Mouse (Mus musculus) MEL (cell line): Measurements from ENCODE around the gene Klk8. TPM values are rescaled to one million over a fixed set of nuclear protein-coding genes. Genes with fewer than 3 reads are reported as not detected.

Experiments used
- DNase-seq: peaks from one replicate; pipeline ENCODE4 v3.0.0; 2011; ENCODE audit warnings: low read depth, low spot score
- H3K27ac ChIP-seq: 2 replicates; pipeline ENCODE4 v1.5.1; 2012; ENCODE audit warnings: low read depth, mild to moderate bottlenecking, control low read depth, low read length, moderate library complexity; ENCODE audit not compliant: control insufficient read depth
- H3K27me3 ChIP-seq, 2 experiments: fragments of 150-350 bp in 1 of 2; sonication (generic) in 1 of 2; 2 replicates each; pipeline ENCODE4 v1.6.1; 2012; ENCODE audit warnings: low read length in 2 of 2, mild to moderate bottlenecking in 2 of 2, improper control_type of control experiment in 1 of 2, moderate library complexity in 1 of 2; ENCODE audit not compliant: insufficient read depth in 2 of 2, control insufficient read depth in 1 of 2
- H3K36me3 ChIP-seq, 2 experiments: 2 replicates each; pipeline ENCODE4 v1.6.1; 2012 to 2014; ENCODE audit warnings: low read length in 2 of 2, improper control_type of control experiment in 1 of 2, inconsistent platforms in 1 of 2, mild to moderate bottlenecking in 1 of 2; ENCODE audit not compliant: insufficient read depth in 2 of 2, control insufficient read depth in 1 of 2
- H3K4me1 ChIP-seq, 2 experiments: fragments of 150-350 bp in 1 of 2; sonication (generic) in 1 of 2; 2 replicates each; pipeline ENCODE4 v1.6.1; 2012; ENCODE audit warnings: low read length in 2 of 2, improper control_type of control experiment in 1 of 2, mild to moderate bottlenecking in 1 of 2; ENCODE audit not compliant: insufficient read depth in 2 of 2, control insufficient read depth in 1 of 2
- H3K4me3 ChIP-seq, 2 experiments: fragments of 150-350 bp in 1 of 2; sonication (generic) in 1 of 2; 2 replicates each; pipeline ENCODE4 v1.5.1; 2012; ENCODE audit warnings: low read depth in 2 of 2, low read length in 2 of 2, mild to moderate bottlenecking in 2 of 2, moderate library complexity in 2 of 2, control low read depth in 1 of 2, improper control_type of control experiment in 1 of 2; ENCODE audit not compliant: control insufficient read depth in 1 of 2, insufficient read depth in 1 of 2
- H3K79me2 ChIP-seq: 2 replicates; pipeline ENCODE4 v1.6.1; 2012; ENCODE audit warnings: mild to moderate bottlenecking, low read length, moderate library complexity; ENCODE audit not compliant: control insufficient read depth, poor library complexity, insufficient read depth
- H3K9ac ChIP-seq: 2 replicates; pipeline ENCODE4 v1.6.1; 2012; ENCODE audit warnings: low read depth, mild to moderate bottlenecking, control low read depth, low read length, moderate library complexity; ENCODE audit not compliant: control insufficient read depth, poor library complexity, severe bottlenecking
- H3K9me3 ChIP-seq: fragments of 150-350 bp; sonication (generic); replicated peaks from 2 replicates; pipeline ENCODE4 v1.6.1; 2012; ENCODE audit warnings: mild to moderate bottlenecking, low read length, improper control_type of control experiment, moderate library complexity; ENCODE audit not compliant: insufficient read depth
- CHD2 ChIP-seq: IDR thresholded peaks from 2 replicates; pipeline ENCODE4 v1.6.1; 2011; ENCODE audit warnings: low read length, improper control_type of control experiment
- CTCF ChIP-seq, 3 experiments: IDR thresholded peaks in 2 of 3; conservative IDR thresholded peaks in 1 of 3; 2 replicates each; pipeline ENCODE4 v1.5.1; 2011 to 2012; ENCODE audit warnings: low read length in 3 of 3, low read depth in 2 of 3, mild to moderate bottlenecking in 2 of 3, improper control_type of control experiment in 1 of 3, inconsistent platforms in 1 of 3, mixed read lengths in 1 of 3, moderate library complexity in 1 of 3; ENCODE audit not compliant: control insufficient read depth in 1 of 3, insufficient read depth in 1 of 3, poor library complexity in 1 of 3, severe bottlenecking in 1 of 3
- ELF1 ChIP-seq: IDR thresholded peaks from 2 replicates; pipeline ENCODE4 v1.6.1; 2014; ENCODE audit warnings: low read depth, mild to moderate bottlenecking, inconsistent platforms, low read length, improper control_type of control experiment, moderate library complexity
- EP300 ChIP-seq, 2 experiments: IDR thresholded peaks; 2 replicates each; pipeline ENCODE4 v1.6.1; 2011; ENCODE audit warnings: improper control_type of control experiment in 2 of 2, low read length in 2 of 2, low read depth in 1 of 2, mild to moderate bottlenecking in 1 of 2
- ETS1 ChIP-seq: IDR thresholded peaks from 2 replicates; pipeline ENCODE4 v1.6.1; 2012; ENCODE audit warnings: low read depth, mild to moderate bottlenecking, inconsistent platforms, low read length, improper control_type of control experiment, moderate library complexity
- GATA1 ChIP-seq: IDR thresholded peaks from 2 replicates; pipeline ENCODE4 v1.6.1; 2011; ENCODE audit warnings: low read depth, low read length, improper control_type of control experiment
- HCFC1 ChIP-seq: IDR thresholded peaks from 2 replicates; pipeline ENCODE4 v1.6.1; 2012; ENCODE audit warnings: low read depth, mild to moderate bottlenecking, inconsistent platforms, low read length, improper control_type of control experiment, moderate library complexity
- JUND ChIP-seq: IDR thresholded peaks from 2 replicates; pipeline ENCODE4 v1.6.1; 2011; ENCODE audit warnings: low read depth, mild to moderate bottlenecking, improper control_type of control experiment, low read length
- KAT2A ChIP-seq: conservative IDR thresholded peaks from 2 replicates; pipeline ENCODE4 v1.6.1; 2012; ENCODE audit warnings: low read depth, low read length, improper control_type of control experiment, inconsistent platforms
- MAZ ChIP-seq: IDR thresholded peaks from 2 replicates; pipeline ENCODE4 v1.6.1; 2012; ENCODE audit warnings: low read depth, mild to moderate bottlenecking, inconsistent platforms, low read length, improper control_type of control experiment
- MEF2A ChIP-seq: IDR thresholded peaks from 2 replicates; pipeline ENCODE4 v1.6.1; 2014; ENCODE audit warnings: low read depth, mild to moderate bottlenecking, inconsistent platforms, low read length, improper control_type of control experiment; ENCODE audit not compliant: poor library complexity, insufficient replicate concordance, severe bottlenecking; ENCODE audit errors: extremely low read depth
- NRF1 ChIP-seq: IDR thresholded peaks from 2 replicates; pipeline ENCODE4 v1.6.1; 2014; ENCODE audit warnings: low read depth, mild to moderate bottlenecking, inconsistent platforms, low read length, improper control_type of control experiment, moderate library complexity; ENCODE audit not compliant: poor library complexity, insufficient read depth, severe bottlenecking
- POLR2A ChIP-seq, 2 experiments: IDR thresholded peaks; 2 replicates each; pipeline ENCODE4 v1.6.1; 2011 to 2012; ENCODE audit warnings: low read length in 2 of 2, mild to moderate bottlenecking in 2 of 2, control low read depth in 1 of 2, improper control_type of control experiment in 1 of 2, low read depth in 1 of 2, moderate library complexity in 1 of 2; ENCODE audit not compliant: control insufficient read depth in 1 of 2, insufficient read depth in 1 of 2, poor library complexity in 1 of 2
- POLR2AphosphoS2 ChIP-seq: IDR thresholded peaks from 2 replicates; pipeline ENCODE4 v1.6.1; 2011; ENCODE audit warnings: low read length, improper control_type of control experiment
- RAD21 ChIP-seq: IDR thresholded peaks from 2 replicates; pipeline ENCODE4 v1.6.1; 2011; ENCODE audit warnings: mild to moderate bottlenecking, low read depth, low read length, improper control_type of control experiment
- SIN3A ChIP-seq: IDR thresholded peaks from 2 replicates; pipeline ENCODE4 v1.6.1; 2012; ENCODE audit warnings: low read length, improper control_type of control experiment, inconsistent platforms
- SMC3 ChIP-seq: IDR thresholded peaks from 2 replicates; pipeline ENCODE4 v1.6.1; 2011; ENCODE audit warnings: low read depth, low read length, improper control_type of control experiment
- TBP ChIP-seq: IDR thresholded peaks from 2 replicates; pipeline ENCODE4 v1.8.0; 2011; ENCODE audit warnings: low read depth, low read length, improper control_type of control experiment
- UBTF ChIP-seq: IDR thresholded peaks from 2 replicates; pipeline ENCODE4 v1.6.1; 2012; ENCODE audit warnings: low read depth, mild to moderate bottlenecking, inconsistent platforms, low read length, improper control_type of control experiment, moderate library complexity, borderline replicate concordance; ENCODE audit not compliant: insufficient read depth
- USF2 ChIP-seq, 2 experiments: IDR thresholded peaks; 2 replicates each; pipeline ENCODE4 v1.6.1; 2011 to 2012; ENCODE audit warnings: improper control_type of control experiment in 2 of 2, low read length in 2 of 2, borderline replicate concordance in 1 of 2, inconsistent platforms in 1 of 2, low read depth in 1 of 2, mild to moderate bottlenecking in 1 of 2; ENCODE audit not compliant: insufficient read depth in 1 of 2
- ZMIZ1 ChIP-seq: IDR thresholded peaks from 2 replicates; pipeline ENCODE4 v1.6.1; 2012; ENCODE audit warnings: low read depth, mild to moderate bottlenecking, inconsistent platforms, low read length, improper control_type of control experiment, moderate library complexity
- polyA plus RNA-seq, 2 experiments: library from polyadenylated mRNA; stranded (reverse) in 1 of 2; unstranded in 1 of 2; fragments of >175 nt in 1 of 2; fragments of >200 nt in 1 of 2; gene quantifications; 2 replicates each; pipeline versions ENCODE4 v1.2.1 to v1.2.4; 2012; ENCODE audit warnings: low replicate concordance in 2 of 2, low read depth in 1 of 2; ENCODE audit not compliant: insufficient read length in 2 of 2, insufficient read depth in 1 of 2, missing spikeins in 1 of 2
- total RNA-seq: library from RNA; depleted of rRNA; stranded (reverse); fragments of 300-350 nt; gene quantifications from 2 replicates; pipeline ENCODE4 v1.2.3, GENCODE M21; 2012

Klk8 gene
- total and polyA plus RNA-seq, 3 experiments: not detected

GRCm38 (mm10) chr7:43782275-43783265, 14.8 kb upstream of the Klk8 start:
- Histone ChIP-seq H3K4me3 (no peak overlapping the region), H3K27me3 (no peaks in the 10 kb centered on the region; a peak in 1 of 4 replicates)
- TF ChIP-seq KAT2A: no peak
- peak in 1 of 3 experiments; percentile 23; a peak in 1 of 6 replicates for TF ChIP-seq CTCF (IDR thresholded peaks at IDR 0.05 in 2 of 3, conservative IDR thresholded peaks at IDR 0.05 in 1 of 3; ENCODE audit: control insufficient read depth in 1 of 3, insufficient read depth in 1 of 3, low read depth in 2 of 3, low read length in 3 of 3, poor library complexity in 1 of 3, severe bottlenecking in 1 of 3)
- TF ChIP-seq, all 39 proteins: peak for 1
- no peaks in the 10 kb centered on the region for H3K79me2 ChIP-seq
- H3K9ac ChIP-seq: no peak overlapping the region
- H3K4me1 ChIP-seq: no peaks in the 10 kb centered on the region
- no peak for DNase-seq
- H3K9me3 ChIP-seq: no peaks in the 10 kb centered on the region
- no peak overlapping the region for H3K27ac ChIP-seq
- no peaks in the 10 kb centered on the region for H3K36me3 ChIP-seq

GRCm38 (mm10) chr7:43785286-43785685, 12.1 kb upstream of the Klk8 start:
- no peaks in the 10 kb centered on the region for H3K9me3 ChIP-seq
- no peak overlapping the region for H3K9ac ChIP-seq
- H3K27ac ChIP-seq: no peak overlapping the region
- TF ChIP-seq SIN3A (no peak), MAZ (no peak), TBP (no peak), GATA1 (no peak), POLR2A (IDR thresholded peaks at IDR 0.05; ENCODE audit: control insufficient read depth in 1 of 2, insufficient read depth in 1 of 2, low read depth in 1 of 2, low read length in 2 of 2, poor library complexity in 1 of 2) (no peak), ELF1 (no peak), UBTF (no peak), JUND (no peak), CHD2 (no peak), SMC3 (no peak), USF2 (IDR thresholded peaks at IDR 0.05; ENCODE audit: borderline replicate concordance in 1 of 2, insufficient read depth in 1 of 2, low read depth in 1 of 2, low read length in 2 of 2) (no peak), ZMIZ1 (no peak), HCFC1 (no peak), ETS1 (no peak), RAD21 (no peak), POLR2AphosphoS2 (no peak), MEF2A (no peak), NRF1 (no peak), EP300 (IDR thresholded peaks at IDR 0.05; ENCODE audit: low read depth in 1 of 2, low read length in 2 of 2) (no peak), KAT2A (no peak)
- no peak overlapping the region for H3K4me3 ChIP-seq
- H3K4me1 ChIP-seq: no peaks in the 10 kb centered on the region
- no peaks in the 10 kb centered on the region for H3K36me3 ChIP-seq
- H3K27me3 ChIP-seq: no peaks in the 10 kb centered on the region; a peak in 1 of 4 replicates
- no peaks in the 10 kb centered on the region for H3K79me2 ChIP-seq
- DNase-seq: no peak
